Mouse (Mus musculus) C2C12 (cell line): ENCODE data around the gene Klhdc8a. TPM values are rescaled to one million over a fixed set of nuclear protein-coding genes. Genes with fewer than 3 reads are reported as not detected.

Source experiments
- H3K27me3 ChIP-seq: one replicate; pipeline ENCODE4 v1.6.1; 2011; ENCODE audit not compliant: control insufficient read depth, insufficient read depth, insufficient read length
- H3K36me3 ChIP-seq: one replicate; pipeline ENCODE4 v1.6.1; 2011; ENCODE audit not compliant: control insufficient read depth, insufficient read depth
- H3K4me3 ChIP-seq: one replicate; pipeline ENCODE4 v1.5.1; 2011; ENCODE audit warnings: mild to moderate bottlenecking, control low read depth; ENCODE audit not compliant: poor library complexity, insufficient read depth, severe bottlenecking
- H3K79me2 ChIP-seq: one replicate; pipeline ENCODE4 v1.6.1; 2011; ENCODE audit not compliant: control insufficient read depth, insufficient read depth
- H3K79me3 ChIP-seq: one replicate; pipeline ENCODE4 v1.6.1; 2011; ENCODE audit warnings: low read depth, control low read depth
- H3ac ChIP-seq: one replicate; pipeline ENCODE3; 2011; ENCODE audit warnings: low read depth; ENCODE audit not compliant: control insufficient read depth, insufficient read length
- CEBPB ChIP-seq: IDR thresholded peaks from one replicate; pipeline ENCODE4 v1.6.1; 2011; ENCODE audit warnings: low read depth, mild to moderate bottlenecking, control low read depth, moderate library complexity
- CTCF ChIP-seq: IDR thresholded peaks from one replicate; pipeline ENCODE4 v1.5.1; 2011; ENCODE audit not compliant: control insufficient read depth, insufficient read depth, insufficient read length
- FOSL1 ChIP-seq: IDR thresholded peaks from one replicate; pipeline ENCODE4 v1.8.0; 2011; ENCODE audit warnings: mild to moderate bottlenecking, low read length; ENCODE audit not compliant: poor library complexity, insufficient read depth, severe bottlenecking
- MAX ChIP-seq: IDR thresholded peaks from one replicate; pipeline ENCODE4 v1.6.1; 2011; ENCODE audit warnings: mild to moderate bottlenecking, control low read depth
- MYOD1 ChIP-seq: IDR thresholded peaks from one replicate; pipeline ENCODE4 v1.6.1; 2011; ENCODE audit warnings: low read depth; ENCODE audit not compliant: control insufficient read depth, insufficient read length
- MYOG ChIP-seq: IDR thresholded peaks from one replicate; pipeline ENCODE4 v1.6.1; 2011; ENCODE audit not compliant: control insufficient read depth, insufficient read length; ENCODE audit errors: extremely low read depth
- USF1 ChIP-seq: IDR thresholded peaks from one replicate; pipeline ENCODE4 v1.6.1; 2011; ENCODE audit warnings: low read depth, mild to moderate bottlenecking, control low read depth, moderate library complexity
- polyA plus RNA-seq: library from polyadenylated mRNA; unstranded; fragments of >200 nt; fragmentation: generic; extraction: Trizol; gene quantifications from one replicate; pipeline ENCODE4 v1.2.1, GENCODE M21; 2012; ENCODE audit warnings: missing spikeins

Klhdc8a gene
- polyA plus RNA-seq, 1 experiment = 19.0 TPM

DNA sequence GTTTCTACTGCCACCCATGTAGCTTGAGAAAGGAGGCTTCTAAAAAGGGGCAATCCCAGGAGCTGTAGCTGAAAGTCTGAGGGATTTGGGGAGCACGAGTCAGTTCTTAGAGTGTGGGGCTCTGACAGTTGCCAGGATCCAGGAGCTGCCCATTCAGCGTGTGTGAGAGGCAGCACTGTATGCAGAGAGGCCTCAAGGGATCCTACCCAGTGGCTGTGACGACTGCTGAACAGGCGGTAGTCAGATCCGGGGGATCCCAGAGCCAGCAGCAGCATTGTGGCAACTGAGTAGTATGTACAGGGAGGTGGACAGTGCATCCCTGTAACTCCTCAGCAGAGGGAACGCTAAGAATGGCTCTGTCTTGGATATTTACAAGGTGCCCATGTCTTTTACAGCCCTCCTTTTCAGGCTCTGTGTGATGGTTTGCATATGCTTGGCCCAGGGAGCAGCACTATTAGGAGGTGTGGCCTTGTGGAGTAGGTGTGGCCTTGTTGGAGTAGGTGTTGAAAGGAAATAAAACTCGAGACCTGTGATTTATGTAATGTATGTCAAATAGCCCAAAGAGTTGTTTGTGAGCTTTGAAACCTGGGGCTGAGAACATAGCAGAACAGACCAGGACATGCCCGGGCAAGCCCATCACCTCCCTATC lies 33.1 kb upstream of the Klhdc8a start:
- Histone ChIP-seq H3K36me3 (no peaks in the 10 kb centered on the region), H3K4me3 (no peak overlapping the region), H3K27me3 (no peaks in the 10 kb centered on the region), H3K79me3 (no peaks in the 10 kb centered on the region), H3ac (no peak overlapping the region), H3K79me2 (no peaks in the 10 kb centered on the region)
- TF ChIP-seq MAX (no peak), MYOD1 (no peak), CEBPB (no peak), MYOG (no peak), USF1 (no peak), CTCF (no peak), FOSL1 (no peak)

DNA sequence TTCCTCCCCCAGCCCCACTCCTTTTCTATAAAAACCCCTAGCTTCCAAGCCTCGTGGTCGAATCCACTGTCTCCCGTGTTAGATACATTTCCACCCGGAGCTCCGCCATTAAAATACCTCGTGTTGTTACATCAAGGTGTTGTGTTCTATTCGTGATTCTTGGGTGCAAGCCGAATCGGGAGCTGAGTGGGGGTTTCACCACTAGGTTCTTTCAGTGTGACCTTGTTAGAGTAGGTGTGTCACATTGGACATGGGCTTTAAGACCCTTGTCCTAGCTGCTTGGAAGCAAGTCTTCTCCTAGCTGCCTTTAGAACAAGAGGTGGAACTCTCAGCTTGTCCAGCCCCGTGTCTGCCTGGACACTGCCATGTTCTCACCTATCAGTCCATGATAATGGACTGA lies 32.5 kb upstream of the Klhdc8a start:
- H3K36me3 ChIP-seq = no peaks in the 10 kb centered on the region
- H3K79me2 ChIP-seq = no peaks in the 10 kb centered on the region
- no peaks in the 10 kb centered on the region for H3K79me3 ChIP-seq
- no peaks in the 10 kb centered on the region for H3K27me3 ChIP-seq
- TF ChIP-seq FOSL1 = no peak
- no peak for TF ChIP-seq CTCF
- TF ChIP-seq MYOG = no peak
- no peak for TF ChIP-seq MYOD1
- no peak for TF ChIP-seq USF1
- TF ChIP-seq CEBPB = no peak
- TF ChIP-seq MAX = no peak
- no peak overlapping the region for H3ac ChIP-seq
- H3K4me3 ChIP-seq = no peak overlapping the region

DNA sequence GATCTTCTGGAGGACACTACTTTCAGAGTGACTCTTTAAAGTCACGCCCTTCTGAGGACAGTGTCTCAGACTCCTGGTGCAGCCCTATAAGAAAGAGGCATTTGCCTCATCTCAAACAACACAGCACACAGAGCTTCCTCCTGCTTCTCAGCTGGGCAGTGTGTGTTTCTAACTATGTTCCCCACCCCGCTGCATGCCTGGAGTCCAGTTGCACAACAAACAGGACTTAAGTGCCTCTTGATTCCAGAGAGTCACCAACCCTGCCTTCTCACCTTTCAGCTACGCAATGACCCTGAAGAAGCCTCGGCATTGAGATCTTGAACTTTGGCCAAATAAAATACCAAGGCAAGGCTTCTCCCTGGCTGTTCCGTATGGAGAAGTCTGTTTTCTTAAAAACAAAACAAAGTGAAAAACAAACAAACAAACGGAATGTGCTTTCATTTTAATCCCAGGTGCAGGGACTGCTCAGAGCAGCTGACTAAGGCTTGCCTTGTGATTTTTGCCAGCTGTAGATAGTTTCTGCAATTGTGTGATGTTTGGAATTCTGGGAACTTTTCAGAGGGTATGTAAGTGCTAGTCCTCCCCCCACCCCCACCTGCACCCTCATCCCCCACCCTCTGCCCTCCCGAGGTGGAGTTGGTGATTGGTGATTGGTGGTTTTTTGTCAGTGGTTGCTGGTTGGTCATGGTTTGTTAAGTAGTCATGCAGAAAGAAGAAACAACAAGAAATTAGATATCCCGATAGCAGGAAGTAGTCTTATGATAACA lies 31.5 kb upstream of the Klhdc8a start:
- no peaks in the 10 kb centered on the region for H3K27me3 ChIP-seq
- no peaks in the 10 kb centered on the region for H3K79me2 ChIP-seq
- no peak for TF ChIP-seq CTCF
- TF ChIP-seq CEBPB = peak; percentile 75
- no peak for TF ChIP-seq USF1
- no peak for TF ChIP-seq MYOD1
- TF ChIP-seq MAX = no peak
- TF ChIP-seq FOSL1 = no peak
- H3ac ChIP-seq = no peak overlapping the region
- H3K79me3 ChIP-seq = no peaks in the 10 kb centered on the region
- H3K36me3 ChIP-seq = no peaks in the 10 kb centered on the region
- H3K4me3 ChIP-seq = no peak overlapping the region

DNA sequence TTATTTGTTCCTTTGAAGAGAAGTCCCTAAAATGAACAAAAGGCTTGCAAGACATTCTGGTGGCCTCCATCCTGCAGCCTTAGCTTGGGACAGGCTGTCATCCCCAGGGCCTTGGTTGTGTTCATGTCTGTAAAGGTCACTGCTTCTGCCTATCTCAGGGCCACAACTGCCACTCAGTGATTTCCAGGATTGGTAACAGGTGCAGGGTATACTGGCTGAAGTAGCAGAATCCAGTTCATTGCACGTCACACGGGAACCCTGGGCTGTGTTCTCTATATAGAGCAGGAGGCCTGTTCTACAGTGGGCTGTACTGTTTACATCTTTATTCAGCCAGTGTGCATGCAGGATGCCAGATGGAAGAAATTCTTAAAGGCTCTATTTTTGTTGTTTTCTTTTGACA lies 30.5 kb upstream of the Klhdc8a start:
- Histone ChIP-seq H3K36me3 (no peaks in the 10 kb centered on the region), H3K79me3 (no peaks in the 10 kb centered on the region), H3K4me3 (no peak overlapping the region), H3K27me3 (no peaks in the 10 kb centered on the region), H3ac (no peak overlapping the region), H3K79me2 (no peaks in the 10 kb centered on the region)
- no peak for TF ChIP-seq FOSL1
- no peak for TF ChIP-seq MYOD1
- no peak for TF ChIP-seq MYOG
- no peak for TF ChIP-seq CEBPB
- TF ChIP-seq USF1 = no peak
- no peak for TF ChIP-seq MAX
- no peak for TF ChIP-seq CTCF

DNA sequence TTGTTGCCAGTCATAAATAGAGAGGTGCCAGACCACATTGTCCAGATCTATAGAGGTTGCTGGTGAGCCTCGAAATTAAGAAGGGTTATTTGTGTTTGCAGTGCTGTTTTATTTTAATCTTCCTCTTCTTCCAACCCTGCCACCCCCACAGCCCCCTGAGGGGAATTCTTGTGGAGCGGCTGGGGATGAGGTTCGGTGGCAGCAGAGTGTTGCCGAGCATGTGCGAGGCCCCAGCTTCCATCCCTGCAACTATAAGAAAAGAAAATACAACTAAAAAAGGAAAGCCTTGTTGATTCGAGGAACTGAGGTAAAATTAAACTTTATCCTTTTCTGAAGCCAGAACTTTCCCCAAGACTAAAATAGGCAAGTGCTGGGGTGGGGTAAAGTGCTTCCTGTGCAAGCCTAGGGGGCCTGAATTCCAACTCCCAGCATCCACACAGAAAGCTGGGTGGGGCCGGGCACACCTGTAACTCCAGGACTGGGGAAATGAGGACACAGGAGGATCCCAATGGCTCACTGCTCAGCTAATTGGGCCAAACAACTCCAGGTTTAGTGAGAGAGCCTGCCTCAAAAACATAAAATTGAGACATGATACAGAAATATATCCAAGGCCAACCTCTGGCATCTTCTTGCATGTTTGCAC lies 29.9 kb upstream of the Klhdc8a start:
- Histone ChIP-seq H3K4me3 (no peak overlapping the region), H3K27me3 (no peaks in the 10 kb centered on the region), H3K79me3 (no peaks in the 10 kb centered on the region), H3K79me2 (no peaks in the 10 kb centered on the region), H3ac (no peak overlapping the region), H3K36me3 (no peaks in the 10 kb centered on the region)
- TF ChIP-seq USF1 = no peak

DNA sequence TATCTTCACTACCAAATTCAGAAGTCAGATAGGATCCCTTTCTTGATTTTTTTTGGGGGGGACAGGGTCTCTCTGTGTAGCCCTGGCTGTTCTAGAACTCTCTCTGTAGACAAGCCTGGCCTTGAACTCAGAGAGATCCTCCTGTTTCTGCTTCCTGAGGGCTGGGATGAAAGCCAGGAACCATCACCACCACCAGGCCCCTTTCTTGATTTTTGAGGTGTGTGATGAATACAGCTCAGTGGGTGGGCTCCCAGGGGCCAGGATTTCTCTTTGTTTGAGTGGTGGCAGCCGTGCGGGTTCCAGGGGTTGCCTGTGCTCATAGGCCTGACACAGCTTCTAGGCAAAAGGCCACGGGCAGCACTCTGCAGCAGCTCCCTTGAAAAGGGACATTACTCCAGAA lies 27.2 kb upstream of the Klhdc8a start:
- TF ChIP-seq CTCF = no peak
- no peak for TF ChIP-seq CEBPB
- no peak for TF ChIP-seq MYOD1
- TF ChIP-seq MAX = no peak
- TF ChIP-seq FOSL1 = no peak
- no peak for TF ChIP-seq MYOG
- TF ChIP-seq USF1 = no peak
- no peak overlapping the region for H3K4me3 ChIP-seq
- no peak overlapping the region for H3ac ChIP-seq

More for the DNA sequence above, 27.2 kb upstream of the Klhdc8a start:
- peaks cover 4% of the 10 kb centered on the region for H3K36me3 ChIP-seq
- no peaks in the 10 kb centered on the region for H3K79me2 ChIP-seq
- no peaks in the 10 kb centered on the region for H3K79me3 ChIP-seq
- no peaks in the 10 kb centered on the region for H3K27me3 ChIP-seq
